Mouse (Mus musculus) stomach, postnatal 0 days (tissue): ENCODE results near the gene Celf2.

ENCODE experiments used
- CTCF ChIP-seq: IDR thresholded peaks from 2 replicates; pipeline ENCODE4 v1.5.1; 2016; ENCODE audit warnings: antibody characterized with exemption, low read depth, mild to moderate bottlenecking, moderate library complexity
- EP300 ChIP-seq: optimal IDR thresholded peaks from 2 replicates; pipeline ENCODE3; 2016; ENCODE audit warnings: antibody characterized with exemption

GRCm38 (mm10) chr2:7548886-7549285 lies 39.5 kb upstream of the Celf2 start:
- TF ChIP-seq CTCF: no peak
- no peak for TF ChIP-seq EP300
